Mouse (Mus musculus): ENCODE measurements around the gene Fam83e. TPM values are rescaled to one million over a fixed set of nuclear protein-coding genes. Genes with fewer than 3 reads are reported as not detected.
A peak's percentile ranks its signal among the peaks of the same experiment; 100 is the strongest.

Gene Fam83e
- total RNA-seq, 2 experiments from 2014 or later: 0.37 to 0.41 TPM

GRCm38 (mm10) chr7:45716952-45717917, 3.8 kb upstream of the Fam83e start:
- peak overlapping the region; percentile 98 for H3K27ac ChIP-seq
- intact Hi-C loops (cut with DNase I): no loop called here
- DNase-seq (ENCODE audit: extremely low spot score in 1 of 2, low spot score in 2 of 2): peak in 1 of 2 experiments; percentile 63
- no peak for TF ChIP-seq CTCF (IDR thresholded peaks at IDR 0.05)
- peak overlapping the region; percentile 67 for H3K4me3 ChIP-seq

- peak; percentile 98 for DNase-seq (ENCODE audit: extremely low spot score in 1 of 2, low spot score in 2 of 2)
- Histone ChIP-seq H3K27ac (peak within 1 kb of the TSS; percentile 98), H3K4me3 (peak within 1 kb of the TSS; percentile 67)
- intact Hi-C loops (cut with DNase I): no loop called here
- no peak; the same call in 1 of the 2 replicates for TF ChIP-seq CTCF (IDR thresholded peaks at IDR 0.05)
Observed at GRCm38 (mm10) chr7:45717918-45718297, 3.1 kb upstream of the Fam83e start, which contains the start of gene Sphk2. Gene Sphk2, minus strand, starts transcription at chr7:45718002.

GRCm38 (mm10) chr7:45718331-45718730, 2.7 kb upstream of the Fam83e start:
- Histone ChIP-seq H3K27ac (peak overlapping the region; percentile 98), H3K4me3 (peak overlapping the region; percentile 67)
- intact Hi-C loops (cut with DNase I): no loop called here
- DNase-seq (ENCODE audit: extremely low spot score in 1 of 2, low spot score in 2 of 2): no peak
- TF ChIP-seq CTCF (IDR thresholded peaks at IDR 0.05): no peak

GRCm38 (mm10) chr7:45719180-45719579, 1.8 kb upstream of the Fam83e start:
- TF ChIP-seq CTCF (IDR thresholded peaks at IDR 0.05): no peak
- no peak for DNase-seq (ENCODE audit: extremely low spot score in 1 of 2, low spot score in 2 of 2)
- intact Hi-C loops (cut with DNase I): no loop called here
- Histone ChIP-seq H3K4me3 (peak overlapping the region; percentile 67), H3K27ac (no peak overlapping the region)

- DNase-seq (ENCODE audit: extremely low spot score in 1 of 2, low spot score in 2 of 2): peak in 1 of 2 experiments; percentile 9
- intact Hi-C loops (cut with DNase I): no loop called here
Observed at GRCm38 (mm10) chr7:45719738-45720412, 1.1 kb upstream of the Fam83e start.

GRCm38 (mm10) chr7:45721234-45721571, 191 bp downstream of the Fam83e start:
- intact Hi-C loops (cut with DNase I): no loop called here
- no peak for DNase-seq (ENCODE audit: extremely low spot score in 1 of 2, low spot score in 2 of 2)
- H3K27ac ChIP-seq: no peak overlapping the region
- H3K4me3 ChIP-seq: no peak overlapping the region
- no peak for TF ChIP-seq CTCF (IDR thresholded peaks at IDR 0.05)

More at GRCm38 (mm10) chr7:45719738-45720412, 1.1 kb upstream of the Fam83e start:
- no peak overlapping the region for H3K27ac ChIP-seq
- H3K4me3 ChIP-seq: no peak overlapping the region
- no peak for TF ChIP-seq CTCF (IDR thresholded peaks at IDR 0.05)

GRCm38 (mm10) chr7:45721642-45722347, 783 bp downstream of the Fam83e start:
- Histone ChIP-seq H3K27ac (no peak overlapping the region), H3K4me3 (no peak overlapping the region)
- TF ChIP-seq CTCF (IDR thresholded peaks at IDR 0.05): no peak
- DNase-seq (ENCODE audit: extremely low spot score in 1 of 2, low spot score in 2 of 2): no peak
- intact Hi-C loops (cut with DNase I): no loop called here

GRCm38 (mm10) chr7:45722348-45722713, 1.3 kb downstream of the Fam83e start:
- no peak; the same call in 1 of the 2 replicates for TF ChIP-seq CTCF (IDR thresholded peaks at IDR 0.05)
- DNase-seq (ENCODE audit: extremely low spot score in 1 of 2, low spot score in 2 of 2): peak in 1 of 2 experiments; percentile 6
- H3K4me3 ChIP-seq: no peak overlapping the region
- H3K27ac ChIP-seq: no peak overlapping the region
- intact Hi-C loops (cut with DNase I): no loop called here

GRCm38 (mm10) chr7:45723301-45723700, 2.3 kb downstream of the Fam83e start:
- Histone ChIP-seq H3K4me3 (no peak overlapping the region), H3K27ac (no peak overlapping the region)
- TF ChIP-seq CTCF (IDR thresholded peaks at IDR 0.05): no peak
- no peak for DNase-seq (ENCODE audit: extremely low spot score in 1 of 2, low spot score in 2 of 2)
- intact Hi-C loops (cut with DNase I): no loop called here

- no peak for TF ChIP-seq CTCF (IDR thresholded peaks at IDR 0.05)
- H3K27ac ChIP-seq: no peak overlapping the region
- DNase-seq (ENCODE audit: extremely low spot score in 1 of 2, low spot score in 2 of 2): no peak
- no peak overlapping the region for H3K4me3 ChIP-seq
- intact Hi-C loops (cut with DNase I): no loop called here
Observed at GRCm38 (mm10) chr7:45723781-45724180, 2.8 kb downstream of the Fam83e start.

- Histone ChIP-seq H3K27ac (no peak overlapping the region), H3K4me3 (no peak overlapping the region)
- intact Hi-C loops (cut with DNase I): no loop called here
- no peak for TF ChIP-seq CTCF (IDR thresholded peaks at IDR 0.05)
- DNase-seq (ENCODE audit: extremely low spot score in 1 of 2, low spot score in 2 of 2): no peak
Observed at GRCm38 (mm10) chr7:45725151-45725550, 4.1 kb downstream of the Fam83e start.

- no peak for DNase-seq (ENCODE audit: extremely low spot score in 1 of 2, low spot score in 2 of 2)
- H3K4me3 ChIP-seq: no peak within 1 kb of the TSS
- no peak within 1 kb of the TSS for H3K27ac ChIP-seq
- no peak for TF ChIP-seq CTCF (IDR thresholded peaks at IDR 0.05)
- intact Hi-C loops (cut with DNase I): no loop called here
Observed at GRCm38 (mm10) chr7:45725713-45726112, 4.7 kb downstream of the Fam83e start, which contains the start of gene Spaca4. Gene Spaca4, minus strand, starts transcription at chr7:45725813.

Data from left cerebral cortex, adult 2 months (tissue).